Comparison of ENCODE assay signal across 22 mouse cellular contexts in genomic region chr11:5353032-5353431, GRCm38 (mm10).
DNase-seq lines count a peak whose midpoint lies in the region; ATAC-seq lines count a peak whose summit lies in the region.
"Had no signal": no experiment of that assay in that cellular context is flagged by ENCODE, and none has a peak within 500 bp of the region (broad histone marks: within the 10 kb centered on the region; RNA-seq: fewer than 3 reads in every experiment).

No protein-coding gene starts in this region.

- H3K9me3 ChIP-seq in kidney, embryonic 16.5 days (ENCODE audit: low read length), result no peaks in the 10 kb centered on the region
- H3K9me3 ChIP-seq: embryonic facial prominence, embryonic 15.5 days; forebrain, embryonic 10.5 days; heart, embryonic 13.5 days; hindbrain, embryonic 12.5 days had no signal

- no peak overlapping the region for H3K9ac ChIP-seq in kidney, embryonic 16.5 days (replicated peaks; ENCODE audit: low read length)
- H3K9ac ChIP-seq: embryonic facial prominence, embryonic 15.5 days; heart, embryonic 13.5 days; hindbrain, embryonic 12.5 days had no signal

- H3K4me3 ChIP-seq in kidney, embryonic 16.5 days (ENCODE audit: low read length), result no peak overlapping the region
- H3K4me3 ChIP-seq: embryonic facial prominence, embryonic 15.5 days; erythroblast, embryonic 14.5 days; forebrain, embryonic 10.5 days; gastrocnemius, adult 2 months; heart, embryonic 13.5 days; hindbrain, embryonic 12.5 days had no signal

- H3K27ac ChIP-seq in kidney, embryonic 16.5 days (ENCODE audit: low read length), result no peak overlapping the region
- H3K27ac ChIP-seq: embryonic facial prominence, embryonic 15.5 days; forebrain, embryonic 10.5 days; gastrocnemius, adult 2 months; heart, embryonic 13.5 days; hindbrain, embryonic 12.5 days had no signal

- H3K4me2 ChIP-seq in kidney, embryonic 16.5 days (replicated peaks; ENCODE audit: low read depth, low read length), result no peak overlapping the region
- H3K4me2 ChIP-seq: embryonic facial prominence, embryonic 15.5 days; heart, embryonic 13.5 days; hindbrain, embryonic 12.5 days had no signal

- peak; percentile 12 for DNase-seq in kidney, postnatal 14 days
- DNase-seq in lung, postnatal 14 days, result peak; percentile 30
- DNase-seq in lung, postnatal 4 days, result no peak
- DNase-seq in adipocyte (ENCODE audit: low spot score), result peak; percentile 5
- peak; percentile 52 for DNase-seq in lung, postnatal 36 days
- DNase-seq in cerebellum, postnatal 4 days (ENCODE audit: low spot score in 2 of 2), result no peak
- DNase-seq: adrenal gland, postnatal 14 days; cerebellum, adult 18-20 months; cerebellum, adult 9-11 months; embryo, embryonic 11 days; gastrocnemius, adult 2 months; gastrocnemius, postnatal 25 days; heart, postnatal 4 days had no signal

- H3K4me1 ChIP-seq in kidney, embryonic 16.5 days (ENCODE audit: insufficient read depth, low read length), result 0 out of 2 replicates have a peak, but pooled peaks cover under 1% of the 10 kb centered on the region
- H3K4me1 ChIP-seq: hindbrain, embryonic 12.5 days had no signal

- H3K27me3 ChIP-seq in kidney, embryonic 16.5 days (ENCODE audit: insufficient read depth, low read length), result no peaks in the 10 kb centered on the region
- H3K27me3 ChIP-seq: embryonic facial prominence, embryonic 15.5 days; heart, embryonic 13.5 days; hindbrain, embryonic 12.5 days had no signal

- H3K36me3 ChIP-seq in kidney, embryonic 16.5 days (ENCODE audit: insufficient read depth, low read length), result peaks cover 4% of the 10 kb centered on the region; the same call in 1 of the 2 replicates
- H3K36me3 ChIP-seq: embryonic facial prominence, embryonic 15.5 days; heart, embryonic 13.5 days; hindbrain, embryonic 12.5 days had no signal

- no peak for ATAC-seq in kidney, embryonic 16.5 days (ENCODE audit: low FRiP score, low TSS enrichment)
- ATAC-seq: forebrain, embryonic 14.5 days; hindbrain, embryonic 16.5 days; inflammation-experienced regulatory T-cells, adult 6 months had no signal

Comparison
In these comparisons a context has a peak if more than half of its experiments do, and no peak if none do; other contexts are left out.
1. DNase-seq: peak in kidney, postnatal 14 days (single experiment), lung, postnatal 14 days (single experiment), adipocyte (single experiment) and lung, postnatal 36 days (single experiment); none in lung, postnatal 4 days (0 of 2) and cerebellum, postnatal 4 days (0 of 2).